Mouse (Mus musculus): Measurements from ENCODE around the gene Npas3.

- TF ChIP-seq POLR2A (IDR thresholded peaks at IDR 0.05; ENCODE audit: insufficient read depth, low read depth, low read length) (no peak), CTCF (IDR thresholded peaks at IDR 0.05) (no peak), EP300 (IDR thresholded peaks at IDR 0.05; ENCODE audit: insufficient read depth, low read depth, low read length) (no peak)
These were observed 523.0 kb downstream of the Npas3 start for GRCm38 (mm10) chr12:53771394-53771936.

Measured in heart, adult 2 months (tissue).